Mouse (Mus musculus) spleen, adult 12 weeks (tissue): ENCODE measurements around the gene Zfp810.
"Not testable (repeated sequence)": the region's sequence is repeated elsewhere in the genome, so short reads cannot be mapped to it uniquely, and the experiment has no call there.

Source experiments
- DNase-seq: peaks from one replicate; pipeline ENCODE4 v3.0.0; 2022; ENCODE audit warnings: low spot score

Gene Zfp810

GRCm38 (mm10) chr9:22307156-22307919, at the start of gene Zfp810:
Gene Zfp810 (minus strand): TSS chr9:22307648.
- peak; percentile 78 for DNase-seq

GRCm38 (mm10) chr9:22355919-22356318, 48.5 kb upstream of the Zfp810 start:
- no peak for DNase-seq

- no peak for DNase-seq
Observed at GRCm38 (mm10) chr9:22353901-22354300, 46.5 kb upstream of the Zfp810 start.

GRCm38 (mm10) chr9:22353465-22353864, 46.0 kb upstream of the Zfp810 start:
- DNase-seq: no peak

- no peak for DNase-seq
Observed at GRCm38 (mm10) chr9:22340331-22340730, 32.9 kb upstream of the Zfp810 start.

- no peak for DNase-seq
Observed at GRCm38 (mm10) chr9:22337217-22337616, 29.8 kb upstream of the Zfp810 start.

GRCm38 (mm10) chr9:22327475-22328387, 20.3 kb upstream of the Zfp810 start:
- peak; percentile 83 for DNase-seq

- no peak for DNase-seq
Observed at GRCm38 (mm10) chr9:22327099-22327474, 19.6 kb upstream of the Zfp810 start.

- DNase-seq: no peak
Observed at GRCm38 (mm10) chr9:22324579-22324978, 17.1 kb upstream of the Zfp810 start.

- DNase-seq: peak; percentile 40
Observed at GRCm38 (mm10) chr9:22322381-22323211, 15.1 kb upstream of the Zfp810 start.

GRCm38 (mm10) chr9:22319109-22319508, 11.7 kb upstream of the Zfp810 start:
- no peak for DNase-seq

- DNase-seq: not testable (repeated sequence)
Observed at GRCm38 (mm10) chr9:22316047-22316446, 8.6 kb upstream of the Zfp810 start.

GRCm38 (mm10) chr9:22314066-22314465, 6.6 kb upstream of the Zfp810 start:
- no peak for DNase-seq

GRCm38 (mm10) chr9:22313218-22313617, 5.8 kb upstream of the Zfp810 start:
- no peak for DNase-seq

- DNase-seq: no peak
Observed at GRCm38 (mm10) chr9:22309651-22310050, 2.2 kb upstream of the Zfp810 start.

GRCm38 (mm10) chr9:22307920-22308262, 443 bp upstream of the Zfp810 start:
- not testable (repeated sequence) for DNase-seq

- DNase-seq: no peak
Observed at GRCm38 (mm10) chr9:22306726-22307125, 722 bp downstream of the Zfp810 start.

GRCm38 (mm10) chr9:22302199-22302598, 5.2 kb downstream of the Zfp810 start:
- no peak for DNase-seq

- DNase-seq: no peak
Observed at GRCm38 (mm10) chr9:22278733-22279132, 28.7 kb downstream of the Zfp810 start.

GRCm38 (mm10) chr9:22268886-22269285, 38.6 kb downstream of the Zfp810 start:
- DNase-seq: no peak

GRCm38 (mm10) chr9:22262611-22263010, 44.8 kb downstream of the Zfp810 start:
- no peak for DNase-seq

GRCm38 (mm10) chr9:22261594-22261993, 45.9 kb downstream of the Zfp810 start:
- DNase-seq: no peak
